Mouse (Mus musculus) kidney, adult 11 months (tissue): ENCODE results near the gene 4932438H23Rik.

Source experiments
- DNase-seq: peaks from one replicate; pipeline ENCODE4 v3.0.0; 2022

The 4932438H23Rik gene

DNA sequence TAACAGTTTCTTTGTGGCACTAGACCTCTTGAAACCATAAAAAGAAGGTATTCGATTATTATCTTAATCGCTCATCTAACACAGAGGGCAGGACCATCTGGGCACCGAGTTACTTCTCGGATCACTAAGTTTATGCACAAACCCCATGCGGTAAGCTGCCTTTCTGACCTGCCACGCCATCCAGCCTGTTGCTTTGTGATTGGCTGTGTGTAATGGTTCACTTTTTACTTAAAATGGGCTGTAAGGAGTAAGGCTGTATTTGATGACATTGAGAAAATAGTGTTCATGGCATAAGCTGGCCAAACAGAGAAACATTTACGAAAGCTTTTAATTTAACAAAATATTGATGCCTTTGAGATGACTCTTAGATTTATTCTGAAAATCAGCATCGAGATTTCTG, at the start of gene 4932438H23Rik:
Gene 4932438H23Rik, minus strand, starts transcription at position 101 of the 400 bp plus-strand sequence.
- DNase-seq, result no peak

- DNase-seq, result no peak
These were observed 46.2 kb upstream of the 4932438H23Rik start for GRCm38 (mm10) chr16:91140991-91141630.

- DNase-seq, result no peak
These were observed 45.5 kb upstream of the 4932438H23Rik start for GRCm38 (mm10) chr16:91140457-91140856.

DNA sequence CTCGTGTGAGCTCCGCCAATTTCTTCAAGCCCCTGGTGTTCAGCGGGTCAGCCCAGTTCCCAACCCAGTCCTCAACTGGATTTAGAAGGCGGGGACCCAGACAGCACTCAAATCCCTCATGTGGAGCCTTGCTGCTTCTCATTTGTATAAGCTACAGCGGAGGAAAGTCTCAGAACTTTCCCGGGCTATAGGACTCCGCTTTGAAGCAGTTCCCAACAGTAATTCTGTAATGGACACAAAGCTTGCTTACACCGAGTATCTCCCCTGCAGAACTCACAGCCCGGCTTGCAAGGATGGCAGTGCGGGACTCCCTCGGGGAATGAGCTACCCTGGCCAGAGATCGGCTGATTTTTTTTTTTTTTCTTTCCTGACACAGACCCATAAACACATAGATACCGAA, 45.1 kb upstream of the 4932438H23Rik start:
- no peak for DNase-seq

DNA sequence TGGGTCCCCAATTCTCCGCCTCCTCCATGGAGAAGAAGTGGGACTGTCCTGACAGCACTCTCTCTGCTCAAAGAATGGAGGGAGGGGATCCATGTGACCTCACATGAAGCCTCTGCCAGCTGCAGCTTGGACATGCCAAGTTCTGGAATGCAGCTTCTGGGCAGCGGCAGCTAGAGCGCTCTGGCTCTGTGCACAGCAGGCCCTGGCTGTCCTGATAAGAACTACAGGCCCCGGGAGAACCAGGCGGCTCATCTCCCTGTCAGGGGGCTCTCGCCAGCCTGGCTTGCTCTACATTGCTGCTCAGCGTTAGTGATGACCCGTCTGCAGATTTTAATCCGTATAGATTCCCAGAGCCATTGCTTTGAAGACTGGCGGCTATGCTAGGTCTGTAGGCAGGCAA, 44.6 kb upstream of the 4932438H23Rik start:
- no peak for DNase-seq

DNA sequence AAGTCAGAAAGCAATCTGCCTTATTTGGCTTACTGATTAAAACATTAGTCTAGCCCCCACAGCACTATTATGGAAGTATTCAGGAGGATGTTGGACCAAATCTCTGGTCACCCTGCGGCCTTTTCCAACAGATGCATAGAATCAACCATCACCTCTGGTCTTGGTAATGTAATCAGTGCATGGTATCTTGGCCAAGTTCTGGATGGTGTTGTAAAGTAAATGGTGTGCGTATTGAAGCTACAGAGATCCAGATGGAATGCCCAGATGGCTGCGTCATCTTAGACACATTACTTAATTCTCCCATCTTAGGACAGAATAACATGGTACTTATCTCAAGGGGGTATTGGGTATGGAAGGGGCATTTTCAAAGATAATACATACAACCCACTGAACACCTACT, 43.8 kb upstream of the 4932438H23Rik start:
- DNase-seq, result no peak

- no peak for DNase-seq
These were observed 43.2 kb upstream of the 4932438H23Rik start for GRCm38 (mm10) chr16:91138151-91138550.

GRCm38 (mm10) chr16:91136607-91137006, 41.7 kb upstream of the 4932438H23Rik start:
- DNase-seq, result no peak

- no peak for DNase-seq
These were observed 35.0 kb upstream of the 4932438H23Rik start for GRCm38 (mm10) chr16:91129916-91130315.

GRCm38 (mm10) chr16:91128431-91128830, 33.5 kb upstream of the 4932438H23Rik start:
- DNase-seq, result no peak

GRCm38 (mm10) chr16:91126734-91127524, 32.0 kb upstream of the 4932438H23Rik start:
- DNase-seq, result no peak

GRCm38 (mm10) chr16:91124256-91124655, 29.3 kb upstream of the 4932438H23Rik start:
- DNase-seq, result no peak

DNA sequence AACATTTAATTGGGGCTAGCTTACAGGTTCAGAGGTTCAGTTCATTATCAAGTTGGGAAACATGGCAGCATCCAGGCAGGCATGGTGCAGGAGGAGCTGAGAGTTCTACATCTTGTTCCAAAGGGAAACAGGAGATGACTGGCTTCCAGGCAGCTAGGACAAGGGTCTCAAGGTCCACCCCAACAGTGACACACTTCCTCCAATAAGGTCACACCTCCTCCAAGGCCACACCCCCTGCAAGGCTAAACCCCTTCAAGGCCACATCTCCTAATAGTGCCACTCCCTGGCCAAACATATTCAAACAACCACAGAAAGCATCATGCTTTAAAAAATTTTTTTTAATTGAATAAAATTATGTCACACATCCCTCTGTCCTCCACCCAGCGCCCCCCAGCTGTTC, 28.9 kb upstream of the 4932438H23Rik start:
- no peak for DNase-seq

- DNase-seq, result no peak
These were observed 25.0 kb upstream of the 4932438H23Rik start for GRCm38 (mm10) chr16:91119879-91120278.

DNA sequence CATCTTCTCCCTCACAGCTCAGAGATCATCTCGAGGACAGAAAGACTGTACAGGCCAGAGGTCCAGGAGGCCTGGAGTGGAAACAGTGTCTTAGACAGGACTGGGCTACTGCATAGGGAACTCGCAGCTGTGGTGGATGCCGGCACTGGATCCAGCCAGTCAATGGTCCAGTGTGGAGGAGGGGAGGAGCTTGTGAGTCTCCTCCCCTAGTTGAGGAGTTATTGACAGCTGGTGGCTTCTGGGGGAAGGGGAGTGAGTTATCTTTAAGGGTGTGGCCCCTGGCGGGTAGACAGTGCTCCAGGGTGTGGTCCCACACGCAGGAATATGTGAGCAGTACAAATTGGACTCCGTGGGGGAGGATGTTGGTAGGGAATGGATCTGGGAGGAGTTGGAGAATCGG, 21.8 kb upstream of the 4932438H23Rik start:
- DNase-seq, result no peak

GRCm38 (mm10) chr16:91116006-91116405, 21.1 kb upstream of the 4932438H23Rik start:
- DNase-seq, result no peak

DNA sequence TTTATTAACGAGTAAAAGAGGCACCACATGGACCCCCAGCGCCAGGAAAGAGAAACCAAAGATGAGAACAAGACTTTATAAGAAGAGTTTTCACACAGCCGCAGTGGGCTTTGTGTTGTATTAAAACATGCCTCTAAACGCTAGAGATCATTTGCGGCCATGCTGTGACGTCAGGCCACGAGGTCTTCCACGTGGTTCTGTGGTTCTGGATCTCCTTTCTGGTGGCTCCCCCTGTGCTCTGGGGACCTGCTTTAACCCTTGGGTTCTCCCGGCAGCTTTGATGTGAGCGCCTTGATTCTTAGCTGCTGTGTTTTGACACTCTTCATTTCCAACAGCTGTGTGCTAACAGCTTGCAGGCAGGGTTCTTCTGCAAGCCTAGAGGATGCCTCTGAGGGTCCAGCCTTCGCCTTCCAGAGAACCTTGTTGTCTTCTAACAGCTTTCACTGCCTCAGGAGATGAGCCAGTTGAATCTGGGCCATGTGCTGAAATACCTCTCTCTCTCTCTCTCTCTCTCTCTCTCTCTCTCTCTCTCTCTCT, 16.1 kb upstream of the 4932438H23Rik start:
- DNase-seq, result no peak

DNA sequence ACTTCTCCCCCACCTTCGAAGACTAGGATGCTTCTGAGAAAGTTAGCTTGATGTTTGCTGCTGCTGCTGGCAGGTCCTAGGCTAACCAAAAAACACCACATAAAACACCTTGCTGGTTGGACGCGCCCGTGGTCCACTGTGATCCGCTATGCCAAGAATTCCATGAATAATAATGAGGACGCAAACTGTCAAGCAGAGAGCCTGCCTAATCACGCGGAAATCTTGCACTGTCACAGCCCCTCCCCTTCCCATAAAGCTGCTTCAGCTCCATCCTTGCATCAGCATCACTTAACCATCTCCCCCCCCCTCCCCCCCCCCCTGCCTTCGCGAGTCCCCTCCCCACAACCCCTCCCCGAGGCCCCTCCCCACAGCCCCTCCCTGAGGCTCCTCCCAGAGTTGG, 12.7 kb upstream of the 4932438H23Rik start:
- DNase-seq, result no peak

DNA sequence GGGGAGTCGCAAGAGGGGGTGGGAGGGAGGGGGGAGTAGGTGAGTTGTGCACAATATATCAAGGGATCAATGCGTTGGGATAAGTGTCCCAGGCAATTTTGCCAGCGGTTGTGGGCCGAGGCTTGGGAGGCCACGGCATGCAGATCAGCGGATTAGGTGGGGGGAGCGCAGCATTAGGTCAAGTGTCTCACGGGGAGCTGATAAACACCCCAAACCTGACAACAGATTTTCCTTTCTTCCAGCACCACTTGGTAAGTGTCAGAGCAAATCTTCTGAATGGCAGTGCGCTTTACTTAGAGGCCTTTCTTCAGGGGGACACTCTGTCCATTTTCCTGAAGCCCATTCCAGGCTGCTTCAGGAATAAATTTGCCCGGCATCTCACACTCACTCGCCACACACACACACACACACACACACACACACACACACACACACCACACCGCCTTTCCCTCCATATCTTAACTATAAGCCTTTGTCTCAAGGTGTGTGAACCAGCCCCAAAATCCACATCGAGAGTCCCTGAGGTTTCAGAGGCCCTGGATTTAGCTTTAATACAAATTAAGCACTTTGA, 10.6 kb upstream of the 4932438H23Rik start:
- no peak for DNase-seq

DNA sequence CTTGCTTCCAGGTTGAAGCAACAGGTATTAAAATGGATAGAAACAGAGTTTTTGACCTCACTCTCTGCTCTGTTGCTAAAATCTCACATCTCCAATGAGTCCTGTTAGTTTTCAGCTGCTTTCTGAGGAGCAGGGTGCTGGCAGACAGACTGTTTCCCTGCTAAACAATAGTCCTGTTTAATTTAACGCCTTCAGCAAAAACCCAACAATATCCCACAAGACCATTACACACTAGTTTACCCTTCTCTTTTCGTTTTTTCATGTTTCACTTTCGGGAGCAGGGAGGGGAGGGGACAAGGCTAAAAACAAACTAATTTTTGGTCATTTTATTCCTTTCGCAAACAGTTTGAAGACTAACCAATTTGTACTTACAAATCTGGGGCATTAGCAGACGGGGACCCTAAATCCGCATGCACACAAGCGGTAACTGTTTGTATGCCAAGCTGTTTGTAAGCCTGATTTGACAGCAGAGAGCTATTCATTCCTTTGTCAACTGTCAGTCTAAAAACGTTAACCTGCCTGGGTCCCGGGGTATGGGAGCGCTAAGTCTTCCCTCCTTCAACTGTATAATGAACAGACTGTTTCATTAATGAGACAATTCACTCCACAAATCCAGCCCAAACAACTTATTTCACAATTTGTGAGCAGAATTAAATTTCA, 10.0 kb upstream of the 4932438H23Rik start:
- no peak for DNase-seq

DNA sequence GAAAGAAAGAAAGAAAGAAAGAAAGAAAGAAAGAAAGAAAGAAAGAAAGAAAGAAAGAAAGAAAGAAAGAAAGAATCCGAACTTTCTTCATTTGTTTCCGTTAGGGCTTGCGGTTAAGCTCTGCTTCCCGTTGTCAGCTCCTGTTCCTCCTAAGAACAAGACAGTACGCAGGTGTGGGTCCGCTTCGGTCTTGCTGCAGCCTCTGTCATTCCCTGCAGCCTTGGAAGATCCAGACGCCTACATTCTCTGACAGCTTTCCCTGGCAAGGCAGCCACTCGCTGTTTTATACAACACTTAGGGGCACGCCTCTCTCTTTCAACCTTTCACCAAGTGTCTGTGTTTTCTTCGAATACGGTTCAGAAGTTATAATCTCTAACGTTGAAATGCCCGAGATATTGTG, 8.5 kb upstream of the 4932438H23Rik start:
- no peak for DNase-seq

DNA sequence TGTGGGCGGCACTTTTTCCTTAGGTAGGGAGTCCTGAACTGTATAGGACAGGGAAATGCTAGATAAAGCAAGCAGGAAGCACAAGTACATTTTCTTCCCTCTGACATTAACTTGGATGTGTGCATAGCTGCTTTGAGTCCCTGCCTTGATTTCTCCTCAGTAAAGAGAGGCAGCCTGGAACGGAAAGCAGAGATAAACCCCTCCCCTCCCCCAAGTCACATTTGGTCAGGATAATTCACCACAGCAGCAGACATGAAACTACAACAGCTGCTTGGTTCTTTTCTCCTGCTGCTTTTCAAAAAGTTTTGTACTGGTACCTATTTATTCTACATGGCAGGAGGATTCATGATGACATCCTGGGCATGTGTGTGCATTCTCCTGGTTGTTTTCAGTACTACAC, 5.6 kb upstream of the 4932438H23Rik start:
- DNase-seq, result no peak

GRCm38 (mm10) chr16:91099444-91100065, 4.6 kb upstream of the 4932438H23Rik start:
- no peak for DNase-seq
